Mouse (Mus musculus) spleen, postnatal 10 days (tissue): ENCODE data around the gene Vmn1r8.
"Not testable (repeated sequence)": the region's sequence is repeated elsewhere in the genome, so short reads cannot be mapped to it uniquely, and the experiment has no call there.

Source experiments
- DNase-seq, 2 experiments: peaks; one replicate each; pipeline ENCODE4 v3.0.0; 2021 to 2022; ENCODE audit warnings: low spot score in 2 of 2

Vmn1r8 gene

DNA sequence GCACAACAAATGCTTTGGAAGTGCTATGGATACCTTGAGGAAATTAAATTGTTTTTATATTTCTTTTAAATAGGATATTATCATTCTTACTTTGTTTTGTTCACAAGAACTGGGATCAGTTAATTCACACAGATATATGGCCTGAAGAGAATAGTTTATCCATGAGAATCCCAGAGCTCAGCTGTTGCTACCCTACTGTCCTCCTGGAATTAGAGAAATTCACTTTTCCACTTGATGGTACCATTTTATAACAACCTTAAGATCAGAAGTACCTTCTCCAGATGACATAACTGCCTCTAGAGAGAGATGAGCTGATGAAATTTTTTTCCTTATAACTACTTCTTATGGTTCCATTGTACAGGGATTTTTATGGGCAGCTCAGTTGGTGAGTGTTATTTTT is at the start of gene Vmn1r8:
TSS of gene Vmn1r8 (plus strand) at position 301 of the 400 bp plus-strand sequence.
- DNase-seq: no peak

DNA sequence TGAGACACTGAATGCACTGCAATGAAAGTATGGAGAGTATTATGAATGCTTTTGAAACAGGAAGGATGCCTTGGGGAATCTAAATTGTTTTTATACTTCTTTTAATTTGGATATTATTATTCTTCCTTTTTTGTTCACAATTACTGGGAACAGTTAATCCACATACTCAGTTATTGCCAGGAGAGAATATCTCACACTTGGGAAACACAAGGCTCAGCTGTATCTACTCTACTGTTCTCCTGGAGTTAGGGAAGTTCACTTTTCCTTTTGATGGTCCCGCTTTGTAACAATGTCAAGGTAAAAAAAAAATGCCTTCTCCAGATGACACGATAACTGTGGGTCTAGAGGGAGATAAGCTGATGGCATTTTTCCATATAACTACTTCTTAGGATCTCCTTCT is 35.1 kb upstream of the Vmn1r8 start, which contains the start of gene Vmn1r6:
TSS of gene Vmn1r6 (plus strand) at position 301 of the 400 bp plus-strand sequence.
- DNase-seq: no peak

GRCm38 (mm10) chr6:57025224-57025623 is 6.9 kb upstream of the Vmn1r8 start, which contains the start of gene Vmn1r7:
Gene Vmn1r7 (minus strand): TSS chr6:57025324.
- DNase-seq: not testable (repeated sequence)

DNA sequence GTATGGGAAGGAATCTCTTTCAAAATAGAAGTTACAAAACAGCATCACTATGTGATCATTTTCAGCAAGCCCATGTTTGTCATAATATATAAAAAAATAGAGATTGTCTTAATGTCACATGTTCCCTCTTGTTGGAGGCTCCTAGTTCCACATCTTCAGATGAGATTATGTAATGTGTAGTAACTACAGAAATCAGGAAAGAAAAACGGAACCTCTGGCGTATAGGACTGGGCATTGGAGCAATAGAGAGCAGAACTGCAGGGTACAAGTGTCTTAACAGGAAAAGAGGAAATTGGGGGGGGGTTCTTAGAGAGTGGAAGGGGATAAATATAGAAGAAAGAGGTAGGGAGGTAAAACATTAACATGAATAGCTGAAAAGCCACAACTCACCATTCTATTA is 2.6 kb downstream of the Vmn1r8 start:
- DNase-seq: no peak

- no peak for DNase-seq
Observed at GRCm38 (mm10) chr6:57063730-57064129, 31.6 kb downstream of the Vmn1r8 start.

DNA sequence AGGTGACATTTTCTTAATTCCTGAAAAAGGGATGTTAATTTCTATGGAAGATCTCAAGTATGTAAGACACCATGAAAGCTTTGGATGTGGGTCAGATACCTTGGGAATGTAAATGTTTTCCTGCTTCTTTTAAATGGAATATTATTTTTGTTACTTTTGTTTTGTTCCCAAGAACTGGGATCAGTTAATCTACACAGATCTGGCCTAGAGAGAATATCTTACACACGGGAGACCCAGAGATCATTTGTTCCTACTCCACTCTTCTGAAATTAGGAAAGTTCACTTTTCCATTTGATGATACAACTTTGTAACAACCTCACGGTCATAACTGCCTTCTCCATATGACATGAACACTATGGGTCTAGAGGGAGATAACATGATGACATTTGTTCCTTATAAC is 34.4 kb downstream of the Vmn1r8 start, which contains the start of gene Vmn1r9:
TSS of gene Vmn1r9 (plus strand) at position 301 of the 400 bp plus-strand sequence.
- DNase-seq: no peak
